Mouse (Mus musculus) lung, embryonic 15.5 days (tissue): Measurements from ENCODE around the gene Art2b. TPM values are rescaled to one million over a fixed set of nuclear protein-coding genes. Genes with fewer than 3 reads are reported as not detected.
"Not testable (repeated sequence)": the region's sequence is repeated elsewhere in the genome, so short reads cannot be mapped to it uniquely, and the experiment has no call there.

Experiments used
- ATAC-seq: fragments of 200-750 bp; cut with Nextera tagmentation; 2 replicates; pipeline ENCODE4 v1.8.0; 2017; ENCODE audit warnings: moderate number of reproducible peaks, borderline replicate concordance; ENCODE audit not compliant: low FRiP score, low TSS enrichment; ENCODE audit errors: extremely low read depth
- H3K27ac ChIP-seq: fragments of 300-500 bp; sonication (generic); 2 replicates; pipeline ENCODE4 v1.5.1; 2015; ENCODE audit warnings: moderate library complexity, mild to moderate bottlenecking, inconsistent platforms
- H3K27me3 ChIP-seq: fragments of 300-500 bp; sonication (generic); 2 replicates; pipeline ENCODE4 v1.6.1; 2015; ENCODE audit warnings: inconsistent platforms
- H3K36me3 ChIP-seq: fragments of 300-500 bp; sonication (generic); 2 replicates; pipeline ENCODE4 v1.6.1; 2015; ENCODE audit warnings: inconsistent platforms
- H3K4me1 ChIP-seq: fragments of 300-500 bp; sonication (generic); 2 replicates; pipeline ENCODE4 v1.6.1; 2015; ENCODE audit warnings: inconsistent platforms
- H3K4me2 ChIP-seq: fragments of 300-500 bp; sonication (generic); 2 replicates; pipeline ENCODE4 v1.6.1; 2015; ENCODE audit warnings: inconsistent platforms, mild to moderate bottlenecking, moderate library complexity
- H3K4me3 ChIP-seq: fragments of 300-500 bp; sonication (generic); 2 replicates; pipeline ENCODE4 v1.5.1; 2015; ENCODE audit warnings: mild to moderate bottlenecking, inconsistent platforms
- H3K9ac ChIP-seq: fragments of 300-500 bp; sonication (generic); 2 replicates; pipeline ENCODE4 v1.6.1; 2015; ENCODE audit warnings: inconsistent platforms
- H3K9me3 ChIP-seq: fragments of 300-500 bp; sonication (generic); 2 replicates; pipeline ENCODE4 v1.6.1; 2016; ENCODE audit warnings: inconsistent platforms
- WGBS: fragments of 180-500 bp; shearing (Covaris S2); methylation state at CpG from one replicate; pipeline ENCODE4 v1.1.7; 2015; 5-methylcytosine and 5-hydroxymethylcytosine counted together
- polyA plus RNA-seq: library from polyadenylated mRNA; unstranded; fragments of >200 nt; fragmentation: Nextera tagmentation; extraction: Ambion mirVana; gene quantifications from 2 replicates; pipeline ENCODE4 v1.2.1, GENCODE M21; 2015

Art2b gene
- not detected in 2 replicates for polyA plus RNA-seq

GRCm38 (mm10) chr7:101585408-101585807 lies at the start of gene Art2b:
Gene Art2b (minus strand): TSS chr7:101585600.
- Histone ChIP-seq H3K27ac (no peak within 1 kb of the TSS), H3K4me3 (no peak within 1 kb of the TSS), H3K4me1 (no peaks in the 10 kb centered on the region), H3K36me3 (no peaks in the 10 kb centered on the region), H3K9ac (no peak within 1 kb of the TSS), H3K9me3 (no peaks in the 10 kb centered on the region), H3K4me2 (no peak within 1 kb of the TSS), H3K27me3 (no peaks in the 10 kb centered on the region)
- 80% methylated on average over 5 of the region's 5 CpGs for WGBS
- ATAC-seq, result no peak

GRCm38 (mm10) chr7:101634513-101634912 lies 49.1 kb upstream of the Art2b start:
- H3K9ac ChIP-seq, result no peak overlapping the region
- no peaks in the 10 kb centered on the region for H3K9me3 ChIP-seq
- no peak overlapping the region for H3K27ac ChIP-seq
- H3K4me3 ChIP-seq, result no peak overlapping the region
- no peaks in the 10 kb centered on the region for H3K27me3 ChIP-seq
- no peak overlapping the region for H3K4me2 ChIP-seq
- no peak for ATAC-seq
- H3K36me3 ChIP-seq, result no peaks in the 10 kb centered on the region
- 80% methylated on average over 4 of the region's 4 CpGs for WGBS
- H3K4me1 ChIP-seq, result no peaks in the 10 kb centered on the region

GRCm38 (mm10) chr7:101633629-101634177 lies 48.3 kb upstream of the Art2b start:
- 62% methylated on average over 8 of the region's 8 CpGs for WGBS

GRCm38 (mm10) chr7:101628481-101628880 lies 43.1 kb upstream of the Art2b start:
- no peak overlapping the region for H3K9ac ChIP-seq
- no peaks in the 10 kb centered on the region for H3K4me1 ChIP-seq
- ATAC-seq, result no peak
- H3K27me3 ChIP-seq, result no peaks in the 10 kb centered on the region
- WGBS, result 46% methylated on average over 2 of the region's 2 CpGs
- H3K9me3 ChIP-seq, result no peaks in the 10 kb centered on the region
- H3K4me3 ChIP-seq, result no peak overlapping the region
- no peak overlapping the region for H3K27ac ChIP-seq
- no peaks in the 10 kb centered on the region for H3K36me3 ChIP-seq
- H3K4me2 ChIP-seq, result no peak overlapping the region

More at GRCm38 (mm10) chr7:101633629-101634177, 48.3 kb upstream of the Art2b start:
- Histone ChIP-seq H3K9ac (no peak overlapping the region), H3K27ac (no peak overlapping the region), H3K4me3 (no peak overlapping the region), H3K36me3 (no peaks in the 10 kb centered on the region), H3K4me1 (no peaks in the 10 kb centered on the region), H3K9me3 (no peaks in the 10 kb centered on the region), H3K4me2 (no peak overlapping the region), H3K27me3 (no peaks in the 10 kb centered on the region)
- no peak for ATAC-seq

- not testable (repeated sequence) for H3K9ac ChIP-seq, H3K4me1 ChIP-seq, H3K9me3 ChIP-seq, H3K27me3 ChIP-seq, H3K36me3 ChIP-seq, H3K4me2 ChIP-seq, H3K4me3 ChIP-seq, ATAC-seq, H3K27ac ChIP-seq
- 60% methylated on average over 7 of the region's 7 CpGs for WGBS
Measured at GRCm38 (mm10) chr7:101627166-101627565, 41.8 kb upstream of the Art2b start.

GRCm38 (mm10) chr7:101624283-101624682 lies 38.9 kb upstream of the Art2b start:
- H3K4me1 ChIP-seq, result no peaks in the 10 kb centered on the region
- no peaks in the 10 kb centered on the region for H3K27me3 ChIP-seq
- WGBS, result 30% methylated on average over 6 of the region's 6 CpGs
- no peaks in the 10 kb centered on the region for H3K9me3 ChIP-seq
- H3K36me3 ChIP-seq, result no peaks in the 10 kb centered on the region
- H3K9ac ChIP-seq, result no peak overlapping the region
- no peak for ATAC-seq
- H3K4me3 ChIP-seq, result no peak overlapping the region
- no peak overlapping the region for H3K27ac ChIP-seq
- no peak overlapping the region for H3K4me2 ChIP-seq

- not testable (repeated sequence) for ATAC-seq, H3K36me3 ChIP-seq
- WGBS, result 79% methylated on average over 4 of the region's 4 CpGs
Measured at GRCm38 (mm10) chr7:101621861-101622260, 36.5 kb upstream of the Art2b start.

GRCm38 (mm10) chr7:101620373-101620772 lies 35.0 kb upstream of the Art2b start:
- Histone ChIP-seq H3K4me2 (no peak overlapping the region), H3K36me3 (no peaks in the 10 kb centered on the region), H3K4me3 (no peak overlapping the region), H3K9ac (no peak overlapping the region), H3K27ac (no peak overlapping the region), H3K4me1 (no peaks in the 10 kb centered on the region), H3K27me3 (no peaks in the 10 kb centered on the region), H3K9me3 (no peaks in the 10 kb centered on the region)
- ATAC-seq, result no peak
- 20% methylated on average over 4 of the region's 4 CpGs for WGBS

More at GRCm38 (mm10) chr7:101621861-101622260, 36.5 kb upstream of the Art2b start:
- not testable (repeated sequence) for H3K4me1 ChIP-seq, H3K4me2 ChIP-seq, H3K27ac ChIP-seq, H3K4me3 ChIP-seq, H3K9me3 ChIP-seq, H3K9ac ChIP-seq, H3K27me3 ChIP-seq

- Histone ChIP-seq H3K27ac (no peak overlapping the region), H3K9ac (no peak overlapping the region), H3K27me3 (no peaks in the 10 kb centered on the region), H3K4me1 (no peaks in the 10 kb centered on the region), H3K36me3 (no peaks in the 10 kb centered on the region), H3K9me3 (no peaks in the 10 kb centered on the region), H3K4me2 (no peak overlapping the region), H3K4me3 (no peak overlapping the region)
- 69% methylated on average over 7 of the region's 7 CpGs for WGBS
- no peak for ATAC-seq
Measured at GRCm38 (mm10) chr7:101618273-101618672, 32.9 kb upstream of the Art2b start.

GRCm38 (mm10) chr7:101617438-101618165 lies 32.2 kb upstream of the Art2b start:
- Histone ChIP-seq H3K36me3 (no peaks in the 10 kb centered on the region), H3K9me3 (no peaks in the 10 kb centered on the region), H3K4me3 (no peak overlapping the region), H3K4me2 (no peak overlapping the region), H3K4me1 (no peaks in the 10 kb centered on the region), H3K27me3 (no peaks in the 10 kb centered on the region), H3K27ac (no peak overlapping the region), H3K9ac (no peak overlapping the region)
- 65% methylated on average over 10 of the region's 10 CpGs for WGBS
- ATAC-seq, result no peak

- Histone ChIP-seq H3K27ac (no peak overlapping the region), H3K9ac (no peak overlapping the region), H3K9me3 (no peaks in the 10 kb centered on the region), H3K4me3 (no peak overlapping the region), H3K4me1 (no peaks in the 10 kb centered on the region), H3K27me3 (no peaks in the 10 kb centered on the region), H3K36me3 (no peaks in the 10 kb centered on the region), H3K4me2 (no peak overlapping the region)
- WGBS, result 58% methylated on average over 6 of the region's 6 CpGs
- no peak for ATAC-seq
Measured at GRCm38 (mm10) chr7:101616136-101616835, 30.9 kb upstream of the Art2b start.

- Histone ChIP-seq H3K27me3 (no peaks in the 10 kb centered on the region), H3K27ac (no peak overlapping the region), H3K4me1 (no peaks in the 10 kb centered on the region), H3K36me3 (no peaks in the 10 kb centered on the region), H3K4me2 (no peak overlapping the region), H3K9ac (no peak overlapping the region), H3K9me3 (no peaks in the 10 kb centered on the region), H3K4me3 (no peak overlapping the region)
- ATAC-seq, result no peak
- WGBS, result 64% methylated on average over 7 of the region's 7 CpGs
Measured at GRCm38 (mm10) chr7:101615406-101615805, 30.0 kb upstream of the Art2b start.
